Mouse (Mus musculus) forelimb bud, embryonic 11.5 days (tissue): ENCODE measurements around the gene D16Ertd472e.

Experiments used
- DNase-seq: peaks from one replicate; pipeline ENCODE4 v3.0.0-alpha.2; 2012; ENCODE audit warnings: low read depth, low spot score

The D16Ertd472e gene

DNA sequence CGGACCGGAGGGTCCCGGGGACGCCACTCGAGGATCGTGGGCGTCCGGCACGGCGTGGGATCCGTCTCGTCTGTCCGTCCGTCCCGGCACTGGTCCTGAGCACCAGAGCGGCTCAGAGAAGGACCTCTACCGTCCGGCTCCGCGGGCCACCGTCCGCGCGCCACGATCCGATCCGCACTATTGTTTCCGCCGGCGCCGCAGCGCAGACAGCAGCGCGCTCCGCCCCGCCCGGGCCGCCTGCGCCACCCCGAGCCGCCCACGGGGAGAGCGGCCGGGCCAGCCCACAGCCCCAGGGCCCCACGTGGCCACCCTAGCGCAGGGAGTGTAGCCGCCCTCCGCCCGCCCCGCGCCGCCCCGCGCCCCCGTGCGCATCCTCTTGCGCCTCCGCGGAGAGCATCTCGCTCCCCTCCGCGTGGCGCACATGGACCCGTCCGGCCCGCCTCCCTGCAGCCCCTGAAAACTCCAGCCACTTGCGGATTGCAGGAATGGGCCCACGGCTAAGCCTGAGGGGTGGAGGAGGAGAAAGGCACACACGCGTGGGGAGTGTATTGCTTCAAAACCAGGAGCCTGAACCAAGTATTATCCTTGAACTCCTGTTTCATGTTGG, at the start of gene D16Ertd472e:
Gene D16Ertd472e, minus strand, starts transcription at position 231 of the 607 bp plus-strand sequence.
- peak; percentile 70 for DNase-seq

- no peak for DNase-seq
Measured at GRCm38 (mm10) chr16:78622755-78623154, 46.2 kb upstream of the D16Ertd472e start.

GRCm38 (mm10) chr16:78619386-78619785, 42.9 kb upstream of the D16Ertd472e start:
- no peak for DNase-seq

GRCm38 (mm10) chr16:78617757-78618532, 41.4 kb upstream of the D16Ertd472e start:
- DNase-seq, result no peak

DNA sequence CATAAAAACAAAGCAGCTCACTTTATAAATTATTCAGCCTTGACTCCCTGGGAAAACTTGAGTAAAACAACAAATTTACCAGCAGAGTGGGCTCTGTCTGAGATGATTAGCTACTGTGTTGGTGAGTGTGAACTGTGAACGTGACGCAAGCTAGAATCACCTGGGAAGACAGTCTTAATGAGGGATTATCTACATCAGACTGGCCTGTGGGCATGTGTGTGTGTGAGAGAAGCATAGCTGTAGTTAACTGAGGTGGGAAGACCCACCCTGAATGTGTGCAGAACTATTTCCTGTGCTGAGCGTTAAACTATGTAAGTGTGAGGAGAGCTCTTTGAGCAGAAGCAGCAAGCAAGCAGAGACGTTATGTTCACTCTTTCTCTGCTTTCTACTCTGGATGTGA, 29.7 kb upstream of the D16Ertd472e start:
- DNase-seq, result peak; percentile 11

GRCm38 (mm10) chr16:78598919-78599318, 22.4 kb upstream of the D16Ertd472e start:
- no peak for DNase-seq

- DNase-seq, result no peak
Measured at GRCm38 (mm10) chr16:78596381-78596780, 19.9 kb upstream of the D16Ertd472e start.

DNA sequence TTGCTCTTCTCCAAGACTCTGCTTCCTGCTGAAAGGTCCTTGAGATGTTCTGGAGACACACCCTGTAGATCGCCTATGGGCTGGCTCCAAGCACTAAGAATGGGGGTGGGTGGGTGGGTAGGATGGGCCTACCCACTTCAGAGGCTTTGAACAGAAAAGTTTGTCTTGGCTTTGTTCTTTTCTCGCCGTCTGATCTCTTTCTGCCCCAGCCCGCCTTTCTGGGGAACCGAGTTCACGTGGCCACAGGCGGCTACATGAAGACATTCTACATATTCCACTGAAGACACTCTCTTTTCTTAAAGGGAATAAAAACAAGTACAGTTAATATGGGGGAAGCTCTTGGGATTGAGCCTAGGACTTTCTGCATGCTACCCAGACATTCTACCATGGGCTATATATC, 19.3 kb upstream of the D16Ertd472e start:
- no peak for DNase-seq

GRCm38 (mm10) chr16:78594154-78594553, 17.6 kb upstream of the D16Ertd472e start:
- no peak for DNase-seq

GRCm38 (mm10) chr16:78591130-78591529, 14.6 kb upstream of the D16Ertd472e start:
- no peak for DNase-seq

GRCm38 (mm10) chr16:78588821-78589220, 12.3 kb upstream of the D16Ertd472e start:
- DNase-seq, result no peak

DNA sequence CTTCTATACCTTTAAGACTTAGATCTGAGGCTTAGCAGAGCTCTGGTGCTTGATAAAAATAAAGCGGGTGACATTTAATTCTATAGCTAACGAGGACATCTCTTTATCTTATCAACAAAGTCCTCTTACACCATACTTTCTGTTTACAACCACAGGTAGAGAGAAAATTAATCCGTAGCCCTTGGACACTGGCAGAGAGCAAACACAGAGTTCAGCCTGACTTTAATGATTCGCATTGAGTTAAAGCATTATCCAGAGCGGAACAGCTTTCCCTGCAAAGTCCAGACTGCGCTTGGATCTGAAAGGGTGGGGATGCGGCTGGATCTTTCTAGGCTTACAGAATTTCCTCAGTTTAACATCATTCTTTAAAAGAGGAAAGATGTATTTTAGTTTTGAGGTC, 10.1 kb upstream of the D16Ertd472e start:
- no peak for DNase-seq

DNA sequence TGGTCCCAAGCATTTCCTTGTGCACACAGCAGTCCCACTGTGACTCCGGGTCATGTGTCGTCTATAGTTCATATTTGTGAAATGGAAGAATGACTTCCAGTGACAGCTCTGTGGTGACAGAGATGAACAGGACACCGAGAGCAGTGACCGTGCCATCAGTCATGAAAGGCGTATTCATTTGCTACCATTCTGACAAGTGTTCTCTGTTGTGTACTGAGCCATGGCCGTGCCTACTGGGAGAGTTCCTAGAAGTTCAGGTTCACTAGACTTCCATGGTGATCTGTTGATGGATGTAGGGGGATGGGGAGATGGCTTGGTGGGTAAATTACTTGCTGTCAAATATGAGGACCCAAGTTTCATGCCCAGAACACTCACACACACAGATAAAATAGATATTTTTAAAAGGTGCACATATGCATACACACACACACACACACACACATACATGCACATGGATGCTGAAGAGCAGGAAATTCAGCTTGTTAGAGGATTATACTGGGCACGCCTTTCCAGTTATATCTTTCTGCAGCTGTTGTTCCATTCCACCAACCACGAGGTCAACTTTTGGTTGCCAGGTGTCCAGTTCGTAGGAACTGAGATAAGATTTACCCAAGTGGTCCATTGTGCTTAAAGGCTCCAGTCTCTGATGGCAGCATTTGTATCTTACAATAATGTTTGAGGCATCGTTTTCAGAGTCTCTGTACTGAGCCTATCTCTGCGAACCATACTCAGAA, 9.3 kb upstream of the D16Ertd472e start:
- no peak for DNase-seq

DNA sequence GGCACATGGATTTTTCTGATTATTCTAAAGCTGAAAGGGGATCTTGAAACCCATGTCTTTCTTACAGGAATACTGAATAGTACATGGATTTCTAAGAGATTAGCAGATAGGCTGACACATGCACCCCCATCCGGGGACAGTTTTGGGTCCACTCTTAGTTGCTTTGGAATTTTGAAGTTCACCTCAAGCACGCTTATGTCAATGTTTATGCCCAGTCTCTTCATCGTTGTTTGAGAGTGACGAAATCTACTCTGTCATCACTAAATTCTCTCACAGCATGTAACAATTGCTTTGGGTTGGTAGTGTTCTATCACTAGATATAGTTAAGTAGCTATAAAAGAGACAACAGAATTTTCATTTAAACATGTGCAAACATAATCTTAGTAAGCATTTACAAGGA, 8.7 kb upstream of the D16Ertd472e start:
- DNase-seq, result no peak

DNA sequence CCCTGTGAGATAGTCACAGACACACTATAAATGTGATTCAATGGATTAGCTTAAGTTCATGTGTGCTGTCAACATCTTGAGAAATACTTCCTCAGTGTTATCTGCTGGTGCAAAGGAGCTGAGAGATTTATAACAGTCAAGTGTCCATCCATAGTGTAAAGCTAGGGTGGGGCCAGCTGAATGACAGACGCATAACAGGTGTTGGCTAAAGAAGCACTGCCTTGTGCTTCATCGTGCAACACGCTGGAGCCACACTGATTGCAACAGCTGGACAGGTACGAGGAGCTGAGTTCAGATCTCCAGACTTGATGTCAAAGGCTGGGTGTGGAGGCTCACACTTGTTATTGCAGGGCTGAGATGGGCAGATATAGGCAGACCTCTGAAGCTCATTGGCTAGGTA, 7.5 kb upstream of the D16Ertd472e start:
- DNase-seq, result no peak

GRCm38 (mm10) chr16:78580387-78580786, 3.9 kb upstream of the D16Ertd472e start:
- DNase-seq, result no peak

DNA sequence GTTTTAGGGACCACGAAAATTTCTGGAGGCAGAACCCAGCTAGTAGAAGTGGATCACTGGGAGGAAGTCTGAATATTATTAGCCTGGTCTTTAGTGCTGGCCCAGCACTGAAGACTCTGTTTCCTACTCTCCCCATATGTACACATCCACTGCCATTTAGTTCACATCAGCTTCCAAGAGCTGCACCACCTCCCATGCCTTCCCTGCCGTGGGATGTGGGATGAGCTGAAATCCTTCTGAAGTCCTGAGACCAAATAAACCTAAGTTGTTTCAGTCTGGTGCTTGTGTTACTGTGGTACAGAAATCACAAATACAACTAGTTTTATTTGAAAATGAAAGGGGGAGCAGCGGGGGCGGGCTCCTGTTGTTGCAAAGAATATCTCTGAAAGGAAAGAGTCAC, 2.9 kb upstream of the D16Ertd472e start:
- no peak for DNase-seq

DNA sequence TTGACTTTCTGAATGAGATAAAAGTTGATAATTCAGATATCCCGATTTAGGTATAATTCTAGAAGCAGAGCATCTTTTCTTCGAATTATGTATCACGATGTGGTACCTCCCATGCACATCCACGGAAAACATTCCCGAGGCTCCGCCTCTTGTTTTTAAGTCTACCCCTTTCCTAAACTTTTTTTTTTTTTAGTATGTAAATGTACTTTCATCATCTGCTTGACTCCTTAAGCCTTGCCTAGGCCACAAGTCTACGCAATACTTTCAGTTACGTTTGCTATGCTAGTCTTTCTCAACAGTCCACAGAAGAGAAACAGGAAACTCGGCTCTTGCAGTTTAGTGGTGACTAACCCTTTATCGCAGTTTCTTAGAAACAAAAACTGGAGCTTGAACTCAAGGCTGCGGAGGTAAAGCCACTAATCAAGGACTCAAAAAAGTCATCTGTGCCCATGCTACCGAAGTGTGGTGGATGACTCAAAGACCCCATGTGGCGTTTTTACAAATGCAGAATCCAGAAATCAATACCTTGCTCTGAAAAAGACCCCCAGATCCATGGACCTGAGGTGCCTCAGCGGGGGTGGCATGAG, 670 bp upstream of the D16Ertd472e start:
- no peak for DNase-seq

GRCm38 (mm10) chr16:78575852-78576477, 543 bp downstream of the D16Ertd472e start:
- DNase-seq, result peak; percentile 35

GRCm38 (mm10) chr16:78575190-78575851, 1.2 kb downstream of the D16Ertd472e start:
- no peak for DNase-seq

DNA sequence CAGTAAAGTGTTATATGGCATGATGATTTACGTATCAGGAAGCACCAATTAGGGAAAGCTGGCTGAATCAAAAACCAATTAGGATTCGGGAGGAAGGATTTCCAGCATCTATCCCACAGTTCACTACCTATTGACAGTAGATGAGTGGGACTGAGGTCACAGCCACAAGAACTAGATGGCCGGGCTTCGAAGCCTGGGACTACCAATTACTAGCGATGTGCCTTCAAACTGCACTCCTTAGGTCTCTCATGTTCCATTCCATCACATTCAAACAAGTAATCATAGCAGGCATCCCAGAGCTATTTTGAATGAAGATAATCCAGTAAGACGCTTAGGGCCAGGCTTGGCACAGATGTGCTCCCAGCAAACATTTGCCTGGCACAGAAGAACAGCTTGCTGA, 2.3 kb downstream of the D16Ertd472e start:
- no peak for DNase-seq
